Mouse (Mus musculus) cerebellum, adult (tissue): ENCODE measurements at regions not wholly inside any gene's neighbourhood (a gene's known extent, or its start where the extent isn't known, plus 50 kb on each side); places are given as distances from the start of the nearest gene placed in this dataset.

Experiments
- ATAC-seq: cut with Nextera tagmentation; 2 replicates; pipeline ENCODE4 v1.9.2; 2017; ENCODE audit warnings: mild to moderate bottlenecking, moderate library complexity, mixed read lengths; ENCODE audit not compliant: insufficient number of reproducible peaks, low FRiP score, low TSS enrichment

DNA sequence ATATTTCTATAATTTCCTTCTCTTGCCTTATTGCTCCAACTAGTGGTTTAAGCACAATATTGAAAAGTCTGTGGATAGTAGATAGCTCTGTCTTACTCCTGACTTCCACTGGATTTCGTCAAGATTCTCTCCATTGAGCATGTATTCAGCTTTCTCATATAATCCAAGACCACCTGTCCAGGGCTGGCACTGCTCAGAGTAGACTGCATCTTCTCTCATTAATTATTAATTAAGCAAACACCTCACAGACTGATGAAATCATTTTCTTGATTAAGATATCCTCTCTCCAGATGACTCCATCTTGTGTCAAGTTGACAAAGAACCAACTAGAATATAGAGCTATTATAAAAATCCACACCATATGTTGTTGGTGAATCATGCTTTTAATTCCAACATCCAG lies 310.5 kb upstream of the Tle1 start:
- ATAC-seq, result no peak

GRCm38 (mm10) chr4:72481748-72482147 lies 281.0 kb upstream of the Tle1 start:
- ATAC-seq, result no peak

DNA sequence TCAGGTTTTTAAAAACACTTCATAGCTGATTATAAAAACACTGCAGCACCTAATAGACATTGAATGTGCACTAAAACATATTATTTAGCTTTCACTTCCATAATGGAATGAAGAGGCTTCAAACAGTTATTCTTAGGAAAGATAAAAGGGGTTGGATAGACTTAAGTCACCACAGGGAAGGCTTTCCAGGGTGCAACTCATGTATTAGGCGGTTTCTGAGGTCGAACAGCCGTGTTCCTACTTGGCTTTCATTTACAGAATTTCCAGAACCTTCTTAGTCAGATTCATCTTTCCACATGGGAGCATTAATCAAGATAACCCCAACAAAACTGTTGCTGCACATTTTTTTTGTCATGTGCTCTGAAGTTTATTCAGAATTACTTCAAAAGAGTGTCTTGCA lies 279.8 kb upstream of the Tle1 start:
- ATAC-seq, result no peak

DNA sequence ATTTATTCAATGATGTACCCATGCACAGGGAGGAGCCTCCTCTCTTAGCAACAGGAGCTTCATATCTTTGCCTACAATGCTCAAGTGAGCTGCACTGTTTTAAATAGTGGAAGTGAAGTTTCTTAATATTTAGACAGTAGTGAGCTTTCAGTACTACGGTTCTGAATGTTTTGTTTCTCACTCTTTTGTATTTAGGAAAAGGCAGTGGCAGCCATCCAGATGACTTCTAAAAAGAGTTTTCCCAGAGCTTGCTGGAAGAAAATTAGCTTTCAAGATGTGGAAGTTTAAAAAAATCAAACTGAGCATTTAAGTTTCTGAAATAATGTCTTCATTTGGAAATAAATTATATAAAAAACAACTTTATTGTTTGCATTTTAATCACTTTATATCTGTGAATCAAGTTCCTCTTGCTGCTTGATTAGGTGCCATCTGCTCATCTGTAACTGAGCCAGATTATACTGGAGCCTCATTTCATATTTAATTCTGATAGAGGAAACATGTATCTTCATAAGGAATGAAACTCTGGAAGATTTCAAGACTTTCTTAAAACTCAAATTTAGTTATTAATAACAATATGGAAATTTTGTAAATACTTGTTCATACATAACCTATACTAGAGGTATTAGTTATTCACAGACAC lies 268.6 kb upstream of the Tle1 start:
- no peak for ATAC-seq

DNA sequence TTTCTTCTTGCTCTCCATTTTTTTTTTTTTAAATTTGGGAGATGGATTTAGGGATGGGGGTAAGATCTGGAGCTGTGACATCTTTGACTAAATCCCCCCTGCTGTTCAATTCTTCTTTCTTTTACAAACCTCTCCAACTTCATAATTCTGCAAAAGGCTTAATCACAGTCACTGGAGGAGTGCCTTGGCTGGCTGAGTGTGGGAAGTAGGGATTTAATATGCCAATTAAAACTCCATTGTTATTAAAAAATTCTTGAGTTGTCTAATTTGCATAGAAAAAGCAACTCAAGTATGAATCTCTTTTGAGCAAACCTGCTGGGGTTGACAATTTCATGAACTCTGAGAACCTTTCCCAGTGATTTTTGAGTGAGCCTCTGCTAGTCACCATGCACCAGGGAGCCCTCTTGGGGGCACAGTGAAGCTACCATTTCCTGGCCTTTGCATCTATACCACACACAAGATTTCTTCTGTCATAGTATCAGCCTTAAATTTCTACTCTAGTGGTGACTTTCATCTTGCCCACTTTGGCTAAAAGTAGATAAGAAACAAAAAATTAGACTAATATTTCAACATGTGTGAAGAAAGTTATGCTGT lies 243.6 kb upstream of the Tle1 start:
- no peak for ATAC-seq

- ATAC-seq, result no peak
These were observed 236.6 kb upstream of the Tle1 start for GRCm38 (mm10) chr4:72437367-72437766.

GRCm38 (mm10) chr4:72425316-72425715 lies 224.6 kb upstream of the Tle1 start:
- no peak for ATAC-seq

DNA sequence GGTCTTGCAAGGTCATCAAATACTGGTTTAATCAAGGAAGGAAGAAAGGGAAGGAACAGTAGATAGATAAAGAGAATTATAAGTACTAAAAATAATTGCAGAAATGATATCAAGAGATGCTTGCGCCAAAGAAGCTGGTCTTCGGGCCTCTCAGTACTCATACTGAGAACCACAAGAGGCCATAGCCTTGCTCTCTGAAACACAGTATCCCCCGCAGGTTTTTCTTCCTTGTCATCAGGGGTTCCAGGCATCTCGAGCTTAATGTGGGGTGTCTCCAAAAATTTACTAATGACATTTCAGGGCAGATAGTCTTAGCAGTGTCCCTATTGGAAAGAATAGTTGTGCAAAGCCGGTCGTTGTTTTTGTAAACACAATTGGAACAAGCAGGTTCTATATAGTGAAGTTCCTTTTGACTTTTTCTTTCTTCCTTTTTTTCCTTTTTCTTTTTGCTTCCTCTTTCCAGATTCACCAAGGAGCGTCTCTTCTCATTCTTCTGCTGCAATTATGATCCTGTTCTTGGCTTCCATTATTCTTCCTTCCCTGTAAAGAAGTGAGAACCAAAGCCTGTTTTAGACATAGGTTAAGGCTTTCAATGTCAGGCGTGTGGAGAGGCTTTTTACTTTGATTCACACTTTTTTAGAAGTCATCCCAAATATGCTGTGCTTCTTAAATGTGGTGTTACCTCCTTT lies 211.5 kb upstream of the Tle1 start:
- ATAC-seq, result no peak

DNA sequence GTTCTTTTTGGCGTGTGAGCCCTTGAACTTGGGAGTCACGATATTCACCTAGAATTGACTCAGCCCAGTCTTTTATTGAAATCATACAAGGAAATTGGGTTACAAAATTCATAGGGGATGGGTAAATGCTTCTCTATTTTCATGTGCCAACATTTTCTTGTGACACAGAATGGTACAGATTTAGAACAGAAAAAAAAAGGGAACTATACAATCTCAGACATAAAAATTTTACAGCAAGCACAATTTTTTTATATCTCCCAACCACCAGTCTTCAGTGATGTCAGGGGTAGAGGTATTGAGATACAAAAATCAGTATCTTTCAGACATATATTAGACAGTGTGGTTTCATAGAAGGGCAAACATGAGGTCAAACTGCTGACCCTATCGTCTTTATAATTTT lies 210.6 kb upstream of the Tle1 start:
- ATAC-seq, result no peak

DNA sequence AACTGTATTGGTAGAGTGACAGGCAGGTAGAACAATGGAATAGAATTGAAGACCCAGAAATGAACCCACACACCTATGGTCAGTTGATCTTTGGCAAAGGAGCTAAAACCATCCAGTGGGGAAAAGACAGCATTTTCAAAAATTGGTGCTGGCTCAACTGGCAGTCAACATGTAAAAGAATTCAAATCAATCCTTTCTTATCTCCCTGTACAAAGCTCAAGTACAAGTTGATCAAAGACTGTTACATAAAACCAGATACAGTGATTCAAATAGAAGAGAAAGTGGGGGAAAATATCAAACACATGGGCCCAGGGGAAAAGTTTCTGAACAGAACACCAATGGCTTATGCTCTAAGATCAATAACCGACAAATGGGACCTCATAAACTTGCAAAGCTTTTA lies 200.0 kb upstream of the Tle1 start:
- no peak for ATAC-seq

GRCm38 (mm10) chr4:72391887-72392435 lies 191.2 kb upstream of the Tle1 start:
- ATAC-seq, result no peak

- no peak for ATAC-seq
These were observed 189.3 kb upstream of the Tle1 start for GRCm38 (mm10) chr4:72389811-72390625.

- peak; percentile 72 for ATAC-seq
These were observed 184.2 kb upstream of the Tle1 start for GRCm38 (mm10) chr4:72384901-72385264.

DNA sequence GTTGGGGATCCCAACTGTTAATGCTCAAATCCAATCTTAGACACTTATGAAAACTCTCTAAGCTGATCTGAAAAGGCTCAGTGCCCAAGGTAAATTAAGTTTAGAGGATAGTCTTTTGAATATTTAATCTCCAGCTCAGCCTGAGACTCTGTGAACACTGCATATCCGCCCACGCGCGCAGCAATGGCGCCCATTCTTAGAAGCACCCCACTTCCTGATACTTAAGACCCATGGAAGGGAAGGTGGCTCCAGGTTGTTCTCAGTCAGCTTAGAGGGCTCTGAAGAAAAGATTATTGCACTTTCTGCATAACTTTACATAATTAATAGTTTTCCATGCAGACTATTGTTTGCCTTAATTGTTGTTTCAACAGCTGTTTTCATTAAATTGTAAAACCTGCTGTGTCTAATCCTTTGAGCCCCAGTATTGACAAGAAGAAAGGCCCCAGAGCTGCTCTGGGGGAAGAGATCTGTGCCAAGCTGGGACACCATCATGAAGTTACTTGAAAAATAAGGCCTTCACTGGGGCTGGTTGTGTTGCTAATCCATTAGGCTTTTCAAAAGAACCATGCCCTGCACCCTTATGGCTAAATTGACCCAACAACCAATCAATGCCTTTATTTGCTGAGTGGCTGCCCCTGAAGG lies 183.7 kb upstream of the Tle1 start:
- no peak; the same call in 1 of the 2 replicates for ATAC-seq

- no peak for ATAC-seq
These were observed 183.0 kb upstream of the Tle1 start for GRCm38 (mm10) chr4:72383729-72384128.

- no peak for ATAC-seq
These were observed 181.9 kb upstream of the Tle1 start for GRCm38 (mm10) chr4:72382517-72383147.

GRCm38 (mm10) chr4:72381742-72382141 lies 181.0 kb upstream of the Tle1 start:
- ATAC-seq, result no peak

GRCm38 (mm10) chr4:72381116-72381515 lies 180.4 kb upstream of the Tle1 start:
- ATAC-seq, result no peak

DNA sequence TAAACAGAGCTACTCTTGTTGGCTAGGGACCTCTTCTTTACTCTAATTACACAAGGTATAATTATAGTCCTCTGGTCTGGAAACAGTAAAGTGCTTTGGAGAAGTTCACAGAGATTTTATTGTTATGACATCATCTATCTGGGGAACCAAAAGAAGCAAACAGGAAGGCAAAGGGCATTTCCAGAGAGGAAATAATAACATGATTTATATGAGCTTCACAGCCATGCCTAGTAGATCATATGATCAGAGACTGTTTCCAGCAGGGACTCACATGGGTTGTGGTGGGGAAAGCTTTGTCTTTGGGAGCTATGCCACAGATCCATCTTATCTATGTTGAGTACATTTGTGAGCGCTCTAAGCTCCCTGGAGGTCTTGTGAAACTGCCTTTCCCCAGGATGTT lies 178.8 kb upstream of the Tle1 start:
- ATAC-seq, result no peak

DNA sequence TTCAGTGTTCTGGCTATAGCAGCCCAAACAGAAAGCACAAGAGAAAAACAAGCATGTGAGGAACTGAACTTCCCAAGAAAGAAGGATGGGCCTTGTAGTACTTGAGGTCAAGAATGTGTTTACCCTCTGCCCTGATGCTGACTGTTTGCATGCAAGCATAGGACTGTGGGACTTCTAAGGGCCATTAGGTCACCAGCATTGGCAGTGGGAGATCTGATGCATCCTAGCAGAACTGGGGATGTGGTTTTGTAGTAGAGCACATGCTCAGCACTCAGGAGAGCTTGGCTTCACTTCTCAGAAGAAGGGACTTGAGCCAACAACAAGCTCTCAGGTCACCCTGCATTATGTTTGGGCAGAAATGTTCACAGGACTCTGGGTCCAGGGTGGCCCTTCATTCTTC lies 178.3 kb upstream of the Tle1 start:
- ATAC-seq, result no peak
